Mouse (Mus musculus): ENCODE data around the gene Tmem185a. TPM values are rescaled to one million over a fixed set of nuclear protein-coding genes. Genes with fewer than 3 reads are reported as not detected.

Tmem185a gene
- 9.1 and 18.1 TPM in 2 replicates for polyA plus RNA-seq (2012; ENCODE audit: low replicate concordance)

GRCm38 (mm10) chrX:70476792-70477776, at the start of gene Tmem185a:
Gene Tmem185a (minus strand): TSS chrX:70477180.

Other genes starting within 250 kb of the Tmem185a start
- 1.1 and 4.7 TPM in 2 replicates for gene Ids, start 112.1 kb downstream of the Tmem185a start, polyA plus RNA-seq (2012; ENCODE audit: low replicate concordance)
- 0.66 TPM in 1 of 2 replicates, not detected in the other for gene 1110012L19Rik, start 91.3 kb downstream of the Tmem185a start, polyA plus RNA-seq (2012; ENCODE audit: low replicate concordance)